Mouse (Mus musculus): ENCODE results near the gene Suclg2. TPM values are rescaled to one million over a fixed set of nuclear protein-coding genes. Genes with fewer than 3 reads are reported as not detected.

Gene Suclg2
- polyA plus RNA-seq, 1 experiment from 2014 or later = 55.8 TPM

DNA sequence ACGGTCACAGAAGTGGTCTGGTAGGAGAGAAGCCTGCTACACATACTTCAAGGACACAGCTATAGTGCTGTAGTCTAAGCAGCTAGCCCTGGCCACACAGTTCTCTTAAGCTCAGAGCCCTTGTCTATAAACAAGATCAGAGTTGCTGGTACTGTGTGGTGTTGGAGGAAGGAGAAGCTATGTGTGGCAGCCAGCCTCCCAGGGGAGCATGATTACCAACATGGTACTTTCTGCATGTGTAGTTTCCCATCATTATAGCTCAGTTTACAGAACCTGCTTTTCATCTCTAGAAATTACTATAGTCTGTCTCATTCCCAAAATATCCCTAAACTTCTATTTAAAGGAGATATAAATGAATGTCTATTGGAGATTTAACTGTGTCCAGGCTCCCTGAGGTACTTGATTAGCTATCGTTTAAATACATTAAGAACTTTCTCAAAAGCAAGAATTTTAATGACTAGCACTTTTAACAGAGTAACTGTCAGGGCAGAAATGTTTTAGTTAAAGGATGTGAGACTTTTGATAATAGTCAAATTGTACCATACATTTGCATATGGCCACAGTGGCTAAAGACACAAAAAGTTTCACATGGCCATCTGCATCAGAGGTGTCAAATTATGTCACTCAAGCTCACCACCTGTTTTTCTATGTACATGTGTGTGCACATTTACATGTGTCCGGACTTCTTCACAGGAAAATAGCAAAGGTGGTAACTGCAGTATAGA, 145.4 kb downstream of the Suclg2 start:
- Histone ChIP-seq H3K27ac (no peak overlapping the region), H3K9me3 (replicated peaks) (no peaks in the 10 kb centered on the region), H3K4me1 (peaks cover 47% of the 10 kb centered on the region), H3K27me3 (ENCODE audit: low read depth, poor library complexity, severe bottlenecking) (no peaks in the 10 kb centered on the region), H3K36me3 (no peaks in the 10 kb centered on the region), H3K4me3 (no peak overlapping the region)
- WGBS = 91% methylated on average over 3 of the region's 3 CpGs
- DNase-seq (ENCODE audit: low spot score) = no peak

DNA sequence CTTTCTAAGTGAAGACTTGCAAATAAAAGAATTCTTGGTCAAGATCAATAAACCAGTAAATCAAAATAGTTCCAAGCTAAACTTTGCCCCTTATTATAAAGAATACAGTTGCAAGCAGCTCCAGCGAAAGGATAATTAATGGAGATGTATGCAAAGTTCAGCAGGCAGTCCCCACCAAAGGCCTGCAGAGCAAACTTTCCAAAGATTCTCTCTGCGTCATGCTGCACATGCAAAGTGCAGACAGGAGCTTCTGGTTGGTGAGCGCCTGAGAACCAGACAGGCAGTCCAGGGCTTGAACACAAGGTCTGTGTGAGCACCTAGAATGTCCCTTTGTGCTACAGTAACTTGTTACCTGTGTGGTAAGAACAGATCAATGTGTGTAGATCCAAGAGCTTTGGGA, 147.0 kb downstream of the Suclg2 start:
- Histone ChIP-seq H3K4me3 (no peak overlapping the region), H3K36me3 (no peaks in the 10 kb centered on the region), H3K27me3 (ENCODE audit: low read depth, poor library complexity, severe bottlenecking) (no peaks in the 10 kb centered on the region), H3K9me3 (replicated peaks) (no peaks in the 10 kb centered on the region), H3K4me1 (peaks cover 39% of the 10 kb centered on the region), H3K27ac (no peak overlapping the region)
- DNase-seq (ENCODE audit: low spot score) = no peak
- 86% methylated on average over 3 of the region's 3 CpGs for WGBS

DNA sequence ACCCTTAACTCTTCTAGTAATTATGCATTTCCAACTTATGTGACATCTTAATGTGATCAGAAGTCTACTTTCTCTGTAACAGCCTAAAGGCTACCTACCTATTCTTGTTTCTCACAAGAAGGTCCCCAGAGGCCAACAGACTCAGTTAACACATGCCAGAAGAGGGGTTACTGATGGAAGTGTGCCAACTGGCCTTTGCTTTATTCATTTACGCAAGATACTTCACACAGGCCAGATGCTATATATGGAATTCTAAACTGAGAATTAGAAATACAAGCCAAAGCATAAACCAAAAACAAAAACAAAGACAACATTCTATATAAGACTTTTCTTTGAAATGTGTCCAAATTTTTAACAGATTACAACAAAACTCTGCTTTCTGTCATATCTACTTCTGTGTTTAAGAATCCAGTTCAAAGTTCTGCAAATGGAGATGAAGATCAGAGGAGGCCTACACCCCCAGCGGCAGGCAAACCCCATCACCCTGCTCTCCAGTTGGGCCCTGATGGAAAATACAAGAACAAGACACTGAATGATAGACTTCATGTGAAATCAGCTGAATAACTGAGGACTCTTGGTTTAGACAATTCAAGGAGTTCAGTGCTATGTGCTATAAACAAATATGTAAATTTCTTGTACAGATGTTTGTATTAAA, 155.1 kb downstream of the Suclg2 start:
- DNase-seq (ENCODE audit: low spot score) = no peak
- 92% methylated on average over 2 of the region's 2 CpGs for WGBS

DNA sequence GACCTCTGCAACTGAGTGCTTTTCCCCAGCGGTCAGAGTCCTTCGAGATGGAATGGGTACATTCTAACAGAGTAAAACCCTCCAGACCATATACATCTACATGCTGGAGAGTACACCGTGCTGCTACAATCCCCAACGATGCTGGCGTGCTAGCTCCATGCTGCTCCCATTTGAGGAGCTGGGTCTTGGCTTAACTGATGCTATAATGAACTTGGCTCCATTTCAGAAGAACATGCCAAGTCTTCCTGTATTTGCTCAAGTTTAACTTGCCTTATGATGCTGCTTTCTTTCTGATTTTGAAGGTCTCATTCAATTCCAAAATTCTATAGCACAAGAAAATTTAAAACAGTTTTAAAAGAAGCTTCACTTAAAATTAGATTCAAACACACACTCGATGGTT, 162.3 kb downstream of the Suclg2 start:
- Histone ChIP-seq H3K4me3 (no peak overlapping the region), H3K27me3 (ENCODE audit: low read depth, poor library complexity, severe bottlenecking) (no peaks in the 10 kb centered on the region), H3K9me3 (replicated peaks) (no peaks in the 10 kb centered on the region), H3K27ac (no peak overlapping the region), H3K36me3 (no peaks in the 10 kb centered on the region), H3K4me1 (peaks cover 8% of the 10 kb centered on the region)
- DNase-seq (ENCODE audit: low spot score) = no peak
- 97% methylated on average over 6 of the region's 6 CpGs for WGBS

More for the DNA sequence above, 155.1 kb downstream of the Suclg2 start:
- Histone ChIP-seq H3K27ac (no peak overlapping the region), H3K27me3 (ENCODE audit: low read depth, poor library complexity, severe bottlenecking) (no peaks in the 10 kb centered on the region), H3K36me3 (no peaks in the 10 kb centered on the region), H3K4me3 (no peak overlapping the region), H3K9me3 (replicated peaks) (no peaks in the 10 kb centered on the region), H3K4me1 (no peaks in the 10 kb centered on the region)

DNA sequence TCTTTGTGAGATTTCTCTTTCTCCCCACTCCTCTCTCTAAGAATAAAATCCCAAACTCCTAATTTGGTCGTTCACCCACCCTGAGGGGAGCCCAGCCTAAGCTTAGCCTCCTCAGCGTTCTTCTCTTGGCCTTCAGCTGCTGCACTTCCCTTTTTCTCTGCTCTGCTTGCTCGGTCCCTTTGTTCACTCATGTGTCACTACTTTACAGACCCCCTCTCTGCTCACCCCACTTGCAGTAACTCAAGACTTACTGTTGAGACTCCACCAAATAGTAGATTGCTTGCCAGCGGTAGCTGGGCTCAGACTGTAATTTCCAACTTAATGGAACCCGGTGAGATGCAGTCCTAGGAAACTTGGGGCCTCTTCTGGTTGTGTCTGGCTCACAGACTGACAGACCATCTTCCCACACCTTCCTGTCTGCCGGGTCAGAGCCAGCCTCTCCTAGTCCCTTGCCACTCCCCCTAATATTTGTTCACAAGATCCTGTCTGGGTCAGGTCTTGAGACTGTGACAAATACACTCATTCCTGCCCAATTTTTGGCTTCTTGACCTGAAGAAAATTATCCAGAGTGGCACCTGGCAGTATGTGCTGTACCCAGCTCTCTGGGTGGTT, 166.2 kb downstream of the Suclg2 start:
- peak overlapping the region; percentile 5; the same call in 1 of the 2 replicates for H3K27ac ChIP-seq
- DNase-seq (ENCODE audit: low spot score) = no peak
- no peak overlapping the region for H3K4me3 ChIP-seq
- H3K4me1 ChIP-seq = peaks cover 16% of the 10 kb centered on the region
- WGBS = 69% methylated on average over 6 of the region's 6 CpGs
- no peaks in the 10 kb centered on the region for H3K36me3 ChIP-seq
- no peaks in the 10 kb centered on the region for H3K9me3 ChIP-seq (replicated peaks)
- no peaks in the 10 kb centered on the region for H3K27me3 ChIP-seq (ENCODE audit: low read depth, poor library complexity, severe bottlenecking)

DNA sequence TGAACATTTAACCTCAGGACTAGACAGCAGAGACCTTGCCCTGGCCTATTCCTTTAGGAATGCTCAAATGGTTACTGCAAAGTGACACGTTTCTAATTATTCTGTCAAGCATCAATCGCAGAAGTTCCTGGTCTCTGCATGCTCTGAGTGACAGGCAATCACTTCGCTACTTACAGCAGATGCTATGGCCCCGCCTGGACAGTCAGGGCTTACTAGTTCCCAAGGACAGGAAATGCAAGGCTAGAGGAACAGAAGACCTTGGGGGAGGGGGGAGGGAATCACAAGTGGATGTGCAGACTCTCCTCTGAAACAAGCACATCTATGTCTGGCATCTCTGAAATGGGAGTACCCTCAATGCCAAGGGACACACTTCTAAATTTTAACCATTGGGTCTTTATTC, 167.6 kb downstream of the Suclg2 start:
- Histone ChIP-seq H3K27ac (no peak overlapping the region), H3K9me3 (replicated peaks) (no peaks in the 10 kb centered on the region), H3K4me3 (no peak overlapping the region), H3K4me1 (peaks cover 16% of the 10 kb centered on the region), H3K36me3 (no peaks in the 10 kb centered on the region), H3K27me3 (ENCODE audit: low read depth, poor library complexity, severe bottlenecking) (no peaks in the 10 kb centered on the region)
- 52% methylated on average over 4 of the region's 4 CpGs for WGBS
- DNase-seq (ENCODE audit: low spot score) = no peak

DNA sequence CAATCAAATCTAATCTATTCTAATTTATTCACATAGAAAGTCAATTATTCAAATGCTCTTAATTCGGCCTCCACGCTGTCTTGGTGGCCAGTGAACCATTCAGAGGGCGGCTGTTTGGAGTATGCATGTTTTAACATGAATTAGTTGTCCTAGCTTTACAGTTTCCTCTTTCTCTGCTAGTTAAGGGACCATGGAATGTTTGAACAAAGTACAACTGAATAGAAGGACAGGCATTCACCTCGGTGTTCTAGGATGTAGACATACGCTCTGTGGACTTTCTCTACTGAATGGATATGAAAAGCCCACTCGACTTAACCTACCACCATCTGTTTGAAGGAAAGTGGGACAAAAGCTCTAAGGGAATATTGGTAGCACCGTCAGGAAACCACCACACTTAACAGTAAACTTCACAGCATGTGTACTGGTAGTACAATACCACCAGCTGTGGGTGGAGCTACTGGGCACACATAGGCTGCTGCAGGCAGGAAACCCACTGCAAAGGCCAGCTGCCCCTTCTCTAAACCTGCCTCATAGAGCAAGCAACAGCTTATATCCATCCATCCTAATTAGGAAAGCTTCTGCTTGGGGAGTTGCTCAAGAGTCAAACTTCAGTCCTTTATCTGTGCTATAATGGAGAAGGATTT, 172.3 kb downstream of the Suclg2 start:
- no peak overlapping the region for H3K4me3 ChIP-seq
- no peak for DNase-seq (ENCODE audit: low spot score)

DNA sequence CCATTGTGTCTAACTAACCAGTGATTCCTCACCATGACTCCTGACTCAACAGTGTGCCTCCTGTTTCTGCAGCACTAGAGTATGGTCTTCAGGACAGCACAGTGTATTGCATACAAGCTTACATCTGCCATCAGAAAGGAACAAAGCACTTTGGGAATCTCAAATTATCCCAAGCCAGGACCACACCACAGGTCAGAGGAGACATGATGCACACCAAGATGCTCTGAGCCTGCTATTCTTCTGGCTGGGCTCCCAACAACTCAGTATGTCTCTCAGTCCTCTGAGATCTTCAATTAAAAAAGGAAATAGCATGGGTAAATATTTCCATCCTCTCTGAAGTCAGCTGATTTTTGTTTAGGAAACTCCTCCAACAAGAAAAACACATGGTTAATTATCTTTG, 172.9 kb downstream of the Suclg2 start:
- Histone ChIP-seq H3K27me3 (ENCODE audit: low read depth, poor library complexity, severe bottlenecking) (no peaks in the 10 kb centered on the region), H3K4me3 (no peak overlapping the region), H3K4me1 (peaks cover 2% of the 10 kb centered on the region; the same call in 1 of the 2 replicates), H3K36me3 (no peaks in the 10 kb centered on the region), H3K27ac (no peak overlapping the region), H3K9me3 (replicated peaks) (no peaks in the 10 kb centered on the region)
- no peak for DNase-seq (ENCODE audit: low spot score)

More for the DNA sequence above, 172.3 kb downstream of the Suclg2 start:
- H3K27ac ChIP-seq = no peak overlapping the region
- no peaks in the 10 kb centered on the region for H3K36me3 ChIP-seq
- WGBS = 92% methylated on average over 7 of the region's 7 CpGs
- H3K27me3 ChIP-seq (ENCODE audit: low read depth, poor library complexity, severe bottlenecking) = no peaks in the 10 kb centered on the region
- H3K4me1 ChIP-seq = peaks cover 8% of the 10 kb centered on the region
- H3K9me3 ChIP-seq (replicated peaks) = no peaks in the 10 kb centered on the region

DNA sequence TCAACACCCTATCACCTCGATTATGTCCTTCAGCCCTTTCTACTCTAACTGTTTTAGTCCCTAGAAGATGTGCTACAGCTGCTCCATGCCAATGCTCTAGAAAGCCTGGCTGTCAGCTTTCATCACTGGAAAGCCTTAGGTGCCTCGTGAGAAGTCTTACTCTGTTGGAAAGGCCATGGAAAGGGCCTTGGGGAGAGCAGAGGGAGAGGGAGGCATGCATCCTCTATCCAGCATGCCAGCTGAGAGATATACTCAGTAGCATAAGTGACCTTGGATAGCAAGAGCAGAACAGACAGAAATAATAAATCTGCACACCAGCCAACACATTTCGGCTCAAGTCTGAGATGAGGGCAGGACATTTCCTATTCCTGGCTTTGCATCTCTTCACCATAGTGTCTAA, 173.3 kb downstream of the Suclg2 start:
- H3K27ac ChIP-seq = no peak overlapping the region
- WGBS = 90% methylated on average over 3 of the region's 3 CpGs
- no peak overlapping the region for H3K4me3 ChIP-seq
- H3K9me3 ChIP-seq (replicated peaks) = no peaks in the 10 kb centered on the region
- H3K27me3 ChIP-seq (ENCODE audit: low read depth, poor library complexity, severe bottlenecking) = no peaks in the 10 kb centered on the region
- no peak for DNase-seq (ENCODE audit: low spot score)
- no peaks in the 10 kb centered on the region for H3K36me3 ChIP-seq
- no peaks in the 10 kb centered on the region for H3K4me1 ChIP-seq

DNA sequence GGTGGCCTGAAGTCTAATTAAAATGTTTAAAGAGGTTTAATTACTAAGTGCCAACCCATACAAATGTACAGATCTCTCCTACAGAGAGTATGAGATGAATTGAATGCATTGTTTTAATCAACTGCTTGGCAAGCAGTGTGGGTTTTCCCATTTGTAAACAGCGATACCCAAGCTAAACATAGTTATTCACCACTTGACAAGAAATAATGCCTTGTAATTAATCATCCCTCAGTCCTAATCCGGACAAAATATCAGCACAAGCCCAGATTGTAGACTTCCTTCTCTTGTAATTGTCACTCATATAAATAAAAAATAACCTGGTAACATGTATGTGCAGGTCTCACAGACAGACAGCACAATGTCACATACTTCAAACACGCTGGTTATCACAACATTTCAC, 183.4 kb downstream of the Suclg2 start:
- Histone ChIP-seq H3K4me1 (no peaks in the 10 kb centered on the region), H3K27me3 (ENCODE audit: low read depth, poor library complexity, severe bottlenecking) (no peaks in the 10 kb centered on the region), H3K4me3 (no peak overlapping the region), H3K36me3 (no peaks in the 10 kb centered on the region), H3K9me3 (replicated peaks) (no peaks in the 10 kb centered on the region), H3K27ac (no peak overlapping the region)
- no peak for DNase-seq (ENCODE audit: low spot score)
- 91% methylated on average over 3 of the region's 3 CpGs for WGBS

DNA sequence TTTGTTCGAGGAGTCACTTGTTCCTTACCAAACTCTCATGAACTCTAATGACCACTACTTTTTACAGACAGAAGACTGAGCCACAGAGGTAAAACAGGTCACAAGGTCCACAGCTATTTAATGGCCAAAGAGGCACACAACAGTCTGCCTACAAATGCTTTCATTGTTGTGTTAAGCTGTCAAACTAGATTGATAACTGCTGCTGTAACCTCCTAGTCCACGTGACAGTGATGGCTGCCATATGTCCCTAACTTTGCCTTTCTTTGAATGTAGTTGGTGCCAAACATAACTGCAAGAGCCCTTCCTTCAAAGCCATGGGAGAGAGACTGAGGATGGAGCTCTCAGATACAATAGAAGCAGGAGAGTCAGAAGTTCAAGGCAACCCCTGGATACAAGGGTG, 198.8 kb downstream of the Suclg2 start:
- H3K4me1 ChIP-seq = peaks cover under 1% of the 10 kb centered on the region
- H3K9me3 ChIP-seq (replicated peaks) = no peaks in the 10 kb centered on the region
- no peaks in the 10 kb centered on the region for H3K27me3 ChIP-seq (ENCODE audit: low read depth, poor library complexity, severe bottlenecking)
- no peak overlapping the region for H3K27ac ChIP-seq
- WGBS = 37% methylated on average over 2 of the region's 2 CpGs
- DNase-seq (ENCODE audit: low spot score) = no peak
- no peak overlapping the region for H3K4me3 ChIP-seq
- no peaks in the 10 kb centered on the region for H3K36me3 ChIP-seq

DNA sequence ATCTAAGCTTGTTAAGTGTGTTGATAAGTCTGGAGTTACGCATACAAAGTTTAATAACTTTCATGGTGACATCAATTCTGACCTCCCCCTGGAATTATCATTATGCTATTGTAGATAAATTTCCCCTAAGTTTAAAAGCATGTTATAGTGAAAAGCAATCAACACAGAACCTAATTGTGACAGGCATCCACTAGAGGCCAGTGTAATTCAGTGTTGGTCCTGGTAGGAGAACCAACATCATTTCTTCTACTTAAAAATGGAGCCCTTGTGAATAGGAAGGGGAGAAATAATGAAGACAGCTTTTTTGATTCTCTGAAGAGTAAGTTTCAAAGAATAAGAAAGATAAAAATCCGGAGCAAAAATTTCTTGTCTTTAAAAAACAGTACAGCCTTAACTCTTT, 200.2 kb downstream of the Suclg2 start:
- Histone ChIP-seq H3K9me3 (replicated peaks) (no peaks in the 10 kb centered on the region), H3K4me3 (no peak overlapping the region), H3K4me1 (peaks cover 9% of the 10 kb centered on the region), H3K36me3 (no peaks in the 10 kb centered on the region), H3K27ac (no peak overlapping the region), H3K27me3 (ENCODE audit: low read depth, poor library complexity, severe bottlenecking) (no peaks in the 10 kb centered on the region)
- no peak for DNase-seq (ENCODE audit: low spot score)
- 89% methylated on average over 2 of the region's 2 CpGs for WGBS

DNA sequence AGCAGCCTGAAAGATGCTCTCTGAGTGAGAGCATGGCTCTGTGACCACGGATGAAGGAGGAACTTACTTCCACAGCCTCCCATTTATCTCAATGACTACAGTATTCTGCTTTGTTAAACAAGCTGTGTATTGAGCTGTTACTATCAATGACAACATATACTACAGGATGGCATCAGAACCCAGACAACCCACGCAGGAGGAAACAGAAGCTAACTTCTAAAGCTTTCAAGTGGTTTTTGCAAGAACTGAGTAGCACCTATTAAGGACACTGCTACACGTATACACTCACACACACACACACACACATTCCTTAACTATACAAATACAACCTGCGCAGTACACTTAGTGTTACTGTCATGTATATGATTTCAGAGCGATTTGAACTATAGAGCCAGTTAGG, 202.9 kb downstream of the Suclg2 start:
- H3K9me3 ChIP-seq (replicated peaks) = no peaks in the 10 kb centered on the region
- H3K4me1 ChIP-seq = peaks cover 9% of the 10 kb centered on the region
- H3K27me3 ChIP-seq (ENCODE audit: low read depth, poor library complexity, severe bottlenecking) = no peaks in the 10 kb centered on the region
- no peak for DNase-seq (ENCODE audit: low spot score)
- 87% methylated on average over 5 of the region's 5 CpGs for WGBS
- H3K36me3 ChIP-seq = peaks cover 3% of the 10 kb centered on the region; the same call in 1 of the 2 replicates
- no peak overlapping the region for H3K27ac ChIP-seq
- H3K4me3 ChIP-seq = no peak overlapping the region
